Mouse (Mus musculus) kidney, adult 2 months (tissue): Measurements from ENCODE around the gene Adamts8.

ENCODE experiments used
- CTCF ChIP-seq: fragments of 200-500 bp; conservative IDR thresholded peaks from 2 replicates; pipeline ENCODE4 v1.5.1; 2011; ENCODE audit warnings: low read depth, mild to moderate bottlenecking, control low read depth, low read length, moderate library complexity, mixed read lengths; ENCODE audit not compliant: insufficient read depth, insufficient read length
- POLR2A ChIP-seq: fragments of 200-500 bp; IDR thresholded peaks from one replicate; pipeline ENCODE4 v1.6.1; 2011; ENCODE audit warnings: low read depth, low read length, control low read depth

DNA sequence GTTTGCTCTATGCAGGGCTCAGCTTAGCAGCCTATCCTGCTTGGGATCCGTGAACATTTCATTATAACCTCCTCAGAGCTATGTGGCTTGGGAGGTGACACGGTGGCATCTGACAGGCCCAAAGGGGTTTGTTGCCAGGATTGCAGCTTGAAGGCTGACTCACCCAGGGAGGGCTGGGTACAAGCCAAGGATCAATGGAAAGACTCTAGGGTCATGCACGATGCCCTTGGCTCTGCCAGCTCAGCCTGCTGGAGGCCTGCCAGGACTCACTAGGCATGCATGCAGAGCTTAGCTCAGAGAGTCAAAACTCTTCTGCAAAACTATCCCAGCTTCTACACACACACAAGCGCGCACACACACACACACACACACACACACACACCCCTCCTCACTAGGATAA is 45.6 kb upstream of the Adamts8 start:
- no peak for TF ChIP-seq CTCF
- no peak for TF ChIP-seq POLR2A
